17 mouse cellular contexts compared by ENCODE assay signal in genomic region chr17:43754687-43755086, GRCm38 (mm10). TPM values are rescaled to one million over a fixed set of nuclear protein-coding genes. Genes with fewer than 3 reads are reported as not detected.
DNase-seq lines count a peak whose midpoint lies in the region; ATAC-seq and TF ChIP-seq lines count a peak whose summit lies in the region.
"Had no signal": no experiment of that assay in that cellular context is flagged by ENCODE, and none has a peak within 500 bp of the region (broad histone marks: within the 10 kb centered on the region; RNA-seq: fewer than 3 reads in every experiment).

No protein-coding gene starts in this region.

- ATAC-seq in limb, embryonic 14.5 days (ENCODE audit: low FRiP score, low read depth) = no peak
- ATAC-seq in embryonic facial prominence, embryonic 14.5 days (ENCODE audit: low read depth) = no peak
- ATAC-seq: forebrain, embryonic 13.5 days had no signal

- peak; percentile 14 to 43 for DNase-seq in heart, adult 9 months (ENCODE audit: low spot score in 2 of 2)
- DNase-seq in heart, embryonic 10.5 days (ENCODE audit: low spot score) = no peak
- DNase-seq in limb, embryonic 14.5 days (ENCODE audit: low spot score) = peak; percentile 59
- no peak for DNase-seq in limb, embryonic 10.5 days (ENCODE audit: low spot score)
- peak; percentile 6 for DNase-seq in NIH3T3 (ENCODE audit: low read depth)
- peak; percentile 63 for DNase-seq in embryonic facial prominence, embryonic 14.5 days (ENCODE audit: low spot score)
- DNase-seq in left cerebral cortex, postnatal 10 days (ENCODE audit: extremely low spot score in 1 of 2, low spot score in 2 of 2) = no peak
- DNase-seq: adrenal gland, adult 8-10 months; cerebellum, postnatal 10 days; gastrocnemius, postnatal 10 days; lung, postnatal 14 days; thymus, adult 2 months had no signal

- no peaks in the 10 kb centered on the region for H3K27me3 ChIP-seq in heart, embryonic 10.5 days (ENCODE audit: insufficient read depth, poor library complexity, severe bottlenecking)
- H3K27me3 ChIP-seq in limb, embryonic 14.5 days (ENCODE audit: control insufficient read depth, insufficient read depth, low read length) = no peaks in the 10 kb centered on the region
- H3K27me3 ChIP-seq in limb, embryonic 10.5 days (ENCODE audit: low read depth, poor library complexity, severe bottlenecking) = no peaks in the 10 kb centered on the region
- no peaks in the 10 kb centered on the region for H3K27me3 ChIP-seq in embryonic facial prominence, embryonic 14.5 days (replicated peaks; ENCODE audit: control insufficient read depth, insufficient read depth, low read length)
- H3K27me3 ChIP-seq: embryonic facial prominence, embryonic 15.5 days; forebrain, embryonic 13.5 days; hindbrain, embryonic 13.5 days had no signal

- no peak for TF ChIP-seq POLR2A in limb, embryonic 14.5 days (IDR thresholded peaks at IDR 0.05; ENCODE audit: borderline replicate concordance, extremely low read depth, insufficient read depth, insufficient read length)

- H3K27ac ChIP-seq in heart, embryonic 10.5 days = no peak overlapping the region
- no peak overlapping the region for H3K27ac ChIP-seq in limb, embryonic 14.5 days (replicated peaks; ENCODE audit: low read depth, low read length)
- H3K27ac ChIP-seq in limb, embryonic 10.5 days = no peak overlapping the region
- no peak overlapping the region for H3K27ac ChIP-seq in embryonic facial prominence, embryonic 14.5 days (replicated peaks; ENCODE audit: low read depth, low read length)
- H3K27ac ChIP-seq: embryonic facial prominence, embryonic 15.5 days; forebrain, embryonic 13.5 days; hindbrain, embryonic 13.5 days had no signal

- no peak overlapping the region for H3K4me3 ChIP-seq in heart, embryonic 10.5 days
- no peak overlapping the region for H3K4me3 ChIP-seq in limb, embryonic 14.5 days (replicated peaks; ENCODE audit: low read length)
- H3K4me3 ChIP-seq in limb, embryonic 10.5 days = no peak overlapping the region
- H3K4me3 ChIP-seq in embryonic facial prominence, embryonic 14.5 days (ENCODE audit: low read depth, low read length) = no peak overlapping the region
- H3K4me3 ChIP-seq: embryonic facial prominence, embryonic 15.5 days; forebrain, embryonic 13.5 days; hindbrain, embryonic 13.5 days had no signal

- WGBS in heart, embryonic 10.5 days = 55% methylated on average over 5 of the region's 5 CpGs
- 58% methylated on average over 5 of the region's 5 CpGs for WGBS in limb, embryonic 14.5 days
- WGBS in limb, embryonic 10.5 days = 87% methylated on average over 5 of the region's 5 CpGs
- WGBS in embryonic facial prominence, embryonic 14.5 days = 46% methylated on average over 5 of the region's 5 CpGs

- peaks cover 2% of the 10 kb centered on the region; the same call in 1 of the 2 replicates for H3K36me3 ChIP-seq in heart, embryonic 10.5 days
- peaks cover 3% of the 10 kb centered on the region; the same call in 1 of the 2 replicates for H3K36me3 ChIP-seq in limb, embryonic 14.5 days (ENCODE audit: control insufficient read depth, insufficient read depth, low read length)
- H3K36me3 ChIP-seq in limb, embryonic 10.5 days = peaks cover 3% of the 10 kb centered on the region; the same call in 1 of the 2 replicates
- H3K36me3 ChIP-seq in embryonic facial prominence, embryonic 14.5 days (ENCODE audit: control insufficient read depth, insufficient read depth, low read length) = 0 out of 2 replicates have a peak, but pooled peaks cover 3% of the 10 kb centered on the region
- H3K36me3 ChIP-seq: embryonic facial prominence, embryonic 15.5 days; hindbrain, embryonic 13.5 days had no signal

- H3K4me1 ChIP-seq in heart, embryonic 10.5 days = peaks cover 3% of the 10 kb centered on the region; the same call in 1 of the 2 replicates
- no peaks in the 10 kb centered on the region for H3K4me1 ChIP-seq in limb, embryonic 14.5 days (ENCODE audit: control insufficient read depth, insufficient read depth, low read length)
- H3K4me1 ChIP-seq in limb, embryonic 10.5 days = no peaks in the 10 kb centered on the region
- 0 out of 2 replicates have a peak, but pooled peaks cover 4% of the 10 kb centered on the region for H3K4me1 ChIP-seq in embryonic facial prominence, embryonic 14.5 days (ENCODE audit: control insufficient read depth, insufficient read depth, low read length)
- H3K4me1 ChIP-seq: forebrain, embryonic 13.5 days; hindbrain, embryonic 13.5 days had no signal

- intact Hi-C loops in left cerebral cortex, postnatal 10 days (cut with DNase I) = no loop called here

- H3K9ac ChIP-seq in limb, embryonic 14.5 days (ENCODE audit: low read depth, low read length, severe bottlenecking) = no peak overlapping the region
- no peak overlapping the region for H3K9ac ChIP-seq in embryonic facial prominence, embryonic 14.5 days (ENCODE audit: low read depth, low read length)
- H3K9ac ChIP-seq: embryonic facial prominence, embryonic 15.5 days; forebrain, embryonic 13.5 days; hindbrain, embryonic 13.5 days had no signal

- no peak overlapping the region for H3K4me2 ChIP-seq in limb, embryonic 14.5 days (replicated peaks; ENCODE audit: low read depth, low read length, severe bottlenecking)
- no peak overlapping the region for H3K4me2 ChIP-seq in embryonic facial prominence, embryonic 14.5 days (ENCODE audit: low read depth, low read length)
- H3K4me2 ChIP-seq: embryonic facial prominence, embryonic 15.5 days; forebrain, embryonic 13.5 days; hindbrain, embryonic 13.5 days; liver, embryonic 11.5 days; midbrain, embryonic 11.5 days had no signal

- H3K9me3 ChIP-seq in heart, embryonic 10.5 days = no peaks in the 10 kb centered on the region
- H3K9me3 ChIP-seq in limb, embryonic 14.5 days (ENCODE audit: control insufficient read depth, low read length) = no peaks in the 10 kb centered on the region
- no peaks in the 10 kb centered on the region for H3K9me3 ChIP-seq in limb, embryonic 10.5 days (replicated peaks)
- no peaks in the 10 kb centered on the region for H3K9me3 ChIP-seq in embryonic facial prominence, embryonic 14.5 days (ENCODE audit: control insufficient read depth, low read length)
- H3K9me3 ChIP-seq: embryonic facial prominence, embryonic 15.5 days; forebrain, embryonic 13.5 days; hindbrain, embryonic 13.5 days had no signal

RNA-seq across cellular contexts. Expression of gene Rcan2, which starts 46.5 kb away (rescaled TPM):
- polyA plus RNA-seq in heart, embryonic 10.5 days (2016; fragmentation: Nextera tagmentation; extraction: Ambion mirVana) = 14.5 and 28.9 TPM in 2 replicates
- 3.3 and 4.4 TPM in 2 replicates for polyA plus RNA-seq in limb, embryonic 14.5 days (2012; rRNA removed)
- polyA plus RNA-seq in limb, embryonic 14.5 days (2014; fragmentation: Nextera tagmentation; extraction: Ambion mirVana) = 2.5 and 2.6 TPM in 2 replicates
- polyA plus RNA-seq in limb, embryonic 10.5 days (2016; fragmentation: Nextera tagmentation; extraction: Ambion mirVana) = 1.7 and 1.9 TPM in 2 replicates
- polyA plus RNA-seq in embryonic facial prominence, embryonic 14.5 days (2014; fragmentation: Nextera tagmentation; extraction: Ambion mirVana) = 6.3 and 8.4 TPM in 2 replicates
- 10 to 100 TPM; 65.5 to 70.4 TPM for total RNA-seq in left cerebral cortex, postnatal 10 days (2021)

Comparison
In these comparisons a context has a peak if more than half of its experiments do, and no peak if none do; other contexts are left out.
1. DNase-seq: peak in heart, adult 9 months (2 of 2), limb, embryonic 14.5 days (single experiment), NIH3T3 (single experiment) and embryonic facial prominence, embryonic 14.5 days (single experiment); none in heart, embryonic 10.5 days (single experiment), limb, embryonic 10.5 days (single experiment) and left cerebral cortex, postnatal 10 days (0 of 2).